Mouse (Mus musculus) stomach, embryonic 14.5 days (tissue): ENCODE measurements around the gene D230025D16Rik. TPM values are rescaled to one million over a fixed set of nuclear protein-coding genes. Genes with fewer than 3 reads are reported as not detected.
"Not testable (repeated sequence)": the region's sequence is repeated elsewhere in the genome, so short reads cannot be mapped to it uniquely, and the experiment has no call there.

Experiments
- ATAC-seq: fragments of 200-750 bp; cut with Nextera tagmentation; 2 replicates; pipeline ENCODE4 v1.8.0; 2017; ENCODE audit warnings: low read depth, moderate TSS enrichment; ENCODE audit not compliant: insufficient number of reproducible peaks, insufficient read depth, low FRiP score
- H3K27ac ChIP-seq: fragments of 300-500 bp; sonication (generic); 2 replicates; pipeline ENCODE4 v1.5.1; 2014; ENCODE audit warnings: mild to moderate bottlenecking, low read length, moderate library complexity, mixed read lengths
- H3K27me3 ChIP-seq: fragments of 300-500 bp; sonication (generic); 2 replicates; pipeline ENCODE4 v1.6.1; 2014; ENCODE audit warnings: low read length, control low read depth, mixed read lengths; ENCODE audit not compliant: control insufficient read depth, insufficient read depth
- H3K36me3 ChIP-seq: fragments of 300-500 bp; sonication (generic); 2 replicates; pipeline ENCODE4 v1.6.1; 2014; ENCODE audit warnings: mild to moderate bottlenecking, control low read depth, low read length, moderate library complexity, mixed read lengths; ENCODE audit not compliant: control insufficient read depth, insufficient read depth
- H3K4me1 ChIP-seq: fragments of 300-500 bp; sonication (generic); 2 replicates; pipeline ENCODE4 v1.6.1; 2014; ENCODE audit warnings: low read length, control low read depth, mixed read lengths; ENCODE audit not compliant: control insufficient read depth, insufficient read depth
- H3K4me2 ChIP-seq: fragments of 300-500 bp; sonication (generic); replicated peaks from 2 replicates; pipeline ENCODE4 v1.6.1; 2014; ENCODE audit warnings: low read depth, low read length, control low read depth
- H3K4me3 ChIP-seq: fragments of 300-500 bp; sonication (generic); 2 replicates; pipeline ENCODE4 v1.5.1; 2014; ENCODE audit warnings: low read depth, low read length, control low read depth
- H3K9ac ChIP-seq: fragments of 300-500 bp; sonication (generic); replicated peaks from 2 replicates; pipeline ENCODE4 v1.6.1; 2014; ENCODE audit warnings: low read depth, mild to moderate bottlenecking, control low read depth, low read length, moderate library complexity, mixed read lengths
- H3K9me3 ChIP-seq: fragments of 300-500 bp; sonication (generic); 2 replicates; pipeline ENCODE4 v1.6.1; 2016; ENCODE audit warnings: low read depth, low read length, control low read depth; ENCODE audit not compliant: control insufficient read depth
- WGBS: fragments of 180-500 bp; shearing (Covaris S2); extraction: QIAGEN DNeasy Blood & Tissue Kit; methylation state at CpG from one replicate; pipeline ENCODE4 v1.1.7; 2014; 5-methylcytosine and 5-hydroxymethylcytosine counted together
- polyA plus RNA-seq: library from polyadenylated mRNA; unstranded; fragments of >200 nt; fragmentation: Nextera tagmentation; extraction: Ambion mirVana; gene quantifications from 2 replicates; pipeline ENCODE4 v1.2.1, GENCODE M21; 2014

The D230025D16Rik gene
- 33.1 and 34.5 TPM in 2 replicates for polyA plus RNA-seq

GRCm38 (mm10) chr8:105224413-105225271 lies at the start of gene D230025D16Rik:
D230025D16Rik (plus strand) TSS chr8:105225145.
- Histone ChIP-seq H3K4me1 (peaks cover 9% of the 10 kb centered on the region), H3K9me3 (no peaks in the 10 kb centered on the region), H3K27ac (peak within 1 kb of the TSS; percentile 71), H3K4me3 (peak within 1 kb of the TSS; percentile 95), H3K9ac (peak within 1 kb of the TSS; percentile 92), H3K36me3 (no peaks in the 10 kb centered on the region), H3K4me2 (peak within 1 kb of the TSS; percentile 84), H3K27me3 (no peaks in the 10 kb centered on the region)
- 3% methylated on average over 34 of the region's 34 CpGs for WGBS
- peak; percentile 94 for ATAC-seq

- ATAC-seq, H3K9ac ChIP-seq, H3K4me3 ChIP-seq, H3K27ac ChIP-seq, H3K27me3 ChIP-seq, H3K9me3 ChIP-seq, H3K4me2 ChIP-seq, H3K4me1 ChIP-seq: not testable (repeated sequence)
- peaks cover 18% of the 10 kb centered on the region; the same call in 1 of the 2 replicates for H3K36me3 ChIP-seq
- 90% methylated on average over 3 of the region's 3 CpGs for WGBS
Measured at GRCm38 (mm10) chr8:105175287-105175686, 49.7 kb upstream of the D230025D16Rik start.

GRCm38 (mm10) chr8:105178211-105178800 lies 46.6 kb upstream of the D230025D16Rik start:
- 81% methylated on average over 6 of the region's 6 CpGs for WGBS
- Histone ChIP-seq H3K4me2 (no peak overlapping the region), H3K36me3 (peaks cover 23% of the 10 kb centered on the region; the same call in 1 of the 2 replicates), H3K4me1 (peaks cover under 1% of the 10 kb centered on the region; the same call in 1 of the 2 replicates), H3K27ac (no peak overlapping the region), H3K9ac (no peak overlapping the region), H3K4me3 (no peak overlapping the region), H3K9me3 (no peaks in the 10 kb centered on the region), H3K27me3 (no peaks in the 10 kb centered on the region)
- ATAC-seq, result no peak

- WGBS, result 83% methylated on average over 1 of the region's 1 CpGs
- peaks cover 14% of the 10 kb centered on the region; the same call in 1 of the 2 replicates for H3K36me3 ChIP-seq
Measured at GRCm38 (mm10) chr8:105182201-105182600, 42.7 kb upstream of the D230025D16Rik start.

GRCm38 (mm10) chr8:105186467-105187005 lies 38.4 kb upstream of the D230025D16Rik start:
- 50% methylated on average over 1 of the region's 1 CpGs for WGBS
- Histone ChIP-seq H3K4me3 (no peak overlapping the region), H3K27me3 (no peaks in the 10 kb centered on the region), H3K9ac (no peak overlapping the region), H3K36me3 (peaks cover 8% of the 10 kb centered on the region; the same call in 1 of the 2 replicates), H3K4me2 (no peak overlapping the region), H3K9me3 (no peaks in the 10 kb centered on the region), H3K27ac (no peak overlapping the region; the same call in 1 of the 2 replicates), H3K4me1 (peaks cover 6% of the 10 kb centered on the region)
- no peak for ATAC-seq

More at GRCm38 (mm10) chr8:105182201-105182600, 42.7 kb upstream of the D230025D16Rik start:
- H3K4me2 ChIP-seq, result no peak overlapping the region
- H3K9me3 ChIP-seq, result no peaks in the 10 kb centered on the region
- no peak overlapping the region for H3K9ac ChIP-seq
- peaks cover 6% of the 10 kb centered on the region for H3K4me1 ChIP-seq
- no peaks in the 10 kb centered on the region for H3K27me3 ChIP-seq
- no peak for ATAC-seq
- no peak overlapping the region for H3K27ac ChIP-seq
- no peak overlapping the region for H3K4me3 ChIP-seq

- H3K4me2 ChIP-seq, result no peak overlapping the region
- no peaks in the 10 kb centered on the region for H3K27me3 ChIP-seq
- H3K36me3 ChIP-seq, result peaks cover 28% of the 10 kb centered on the region
- ATAC-seq, result no peak
- no peak overlapping the region for H3K9ac ChIP-seq
- no peak overlapping the region for H3K27ac ChIP-seq
- H3K4me3 ChIP-seq, result no peak overlapping the region
- 95% methylated on average over 5 of the region's 5 CpGs for whole genome bisulfite sequencing
- no peaks in the 10 kb centered on the region for H3K4me1 ChIP-seq
- H3K9me3 ChIP-seq, result no peaks in the 10 kb centered on the region
Measured at GRCm38 (mm10) chr8:105192182-105192581, 32.8 kb upstream of the D230025D16Rik start.

GRCm38 (mm10) chr8:105205748-105206147 lies 19.2 kb upstream of the D230025D16Rik start:
- Histone ChIP-seq H3K4me1 (no peaks in the 10 kb centered on the region), H3K4me2 (no peak overlapping the region), H3K27ac (no peak overlapping the region), H3K9ac (no peak overlapping the region), H3K27me3 (no peaks in the 10 kb centered on the region), H3K4me3 (no peak overlapping the region), H3K36me3 (peaks cover 8% of the 10 kb centered on the region; the same call in 1 of the 2 replicates), H3K9me3 (no peaks in the 10 kb centered on the region)
- 66% methylated on average over 1 of the region's 1 CpGs for WGBS
- no peak for ATAC-seq

- Histone ChIP-seq H3K4me1 (no peaks in the 10 kb centered on the region), H3K27me3 (no peaks in the 10 kb centered on the region), H3K4me3 (no peak overlapping the region), H3K9me3 (no peaks in the 10 kb centered on the region), H3K9ac (no peak overlapping the region), H3K4me2 (no peak overlapping the region), H3K36me3 (peaks cover 9% of the 10 kb centered on the region; the same call in 1 of the 2 replicates), H3K27ac (no peak overlapping the region)
- 57% methylated on average over 7 of the region's 7 CpGs for WGBS
- no peak for ATAC-seq
Measured at GRCm38 (mm10) chr8:105206766-105207275, 18.1 kb upstream of the D230025D16Rik start.
